ENCODE assay signal across 28 mouse cellular contexts in genomic region chr10:104660298-104660697, GRCm38 (mm10).
A peak's percentile ranks its signal among the peaks of the same experiment; 100 is the strongest.
DNase-seq lines count a peak whose midpoint lies in the region; ATAC-seq lines count a peak whose summit lies in the region.
"Had no signal": no experiment of that assay in that cellular context is flagged by ENCODE, and none has a peak within 500 bp of the region (broad histone marks: within the 10 kb centered on the region; RNA-seq: fewer than 3 reads in every experiment).

No protein-coding gene starts in this region.

- no peak overlapping the region for H3K9ac ChIP-seq in hindbrain, embryonic 13.5 days
- H3K9ac ChIP-seq in hindbrain, embryonic 12.5 days: no peak overlapping the region
- no peak overlapping the region for H3K9ac ChIP-seq in neural tube, embryonic 12.5 days
- H3K9ac ChIP-seq in neural tube, embryonic 13.5 days: no peak overlapping the region
- H3K9ac ChIP-seq: embryonic facial prominence, embryonic 13.5 days; forebrain, embryonic 13.5 days; limb, embryonic 12.5 days; liver, embryonic 12.5 days; midbrain, embryonic 13.5 days had no signal

- DNase-seq in neural tube, embryonic 10.5 days (ENCODE audit: extremely low spot score, low spot score): no peak
- peak; percentile 39 for DNase-seq in embryonic facial prominence, embryonic 10.5 days (ENCODE audit: low spot score)
- no peak for DNase-seq in frontal cortex, postnatal 10 days (ENCODE audit: low spot score in 2 of 2)
- DNase-seq: cerebellum, adult 11-12 months; cerebellum, postnatal 25 days; gastrocnemius, postnatal 10 days; heart, postnatal 4 days; kidney, adult 2 months; lung, adult 18-20 months; lung, postnatal 10 days; right cerebral cortex, adult 18-20 months; thymus, adult 18-20 months; thymus, postnatal 4 days had no signal

- H3K27ac ChIP-seq in hindbrain, embryonic 13.5 days: no peak overlapping the region
- H3K27ac ChIP-seq in hindbrain, embryonic 12.5 days: no peak overlapping the region
- H3K27ac ChIP-seq in neural tube, embryonic 12.5 days: no peak overlapping the region
- no peak overlapping the region for H3K27ac ChIP-seq in embryonic facial prominence, embryonic 10.5 days (replicated peaks)
- H3K27ac ChIP-seq in neural tube, embryonic 13.5 days (replicated peaks): no peak overlapping the region
- H3K27ac ChIP-seq: embryonic facial prominence, embryonic 13.5 days; forebrain, embryonic 13.5 days; heart, embryonic 10.5 days; kidney, postnatal 0 days; limb, embryonic 12.5 days; liver, embryonic 12.5 days; midbrain, embryonic 13.5 days had no signal

- H3K4me3 ChIP-seq in hindbrain, embryonic 13.5 days: no peak overlapping the region
- H3K4me3 ChIP-seq in hindbrain, embryonic 12.5 days: no peak overlapping the region
- no peak overlapping the region for H3K4me3 ChIP-seq in neural tube, embryonic 12.5 days
- H3K4me3 ChIP-seq in embryonic facial prominence, embryonic 10.5 days: no peak overlapping the region
- H3K4me3 ChIP-seq in neural tube, embryonic 13.5 days: no peak overlapping the region
- H3K4me3 ChIP-seq: embryonic facial prominence, embryonic 13.5 days; forebrain, embryonic 13.5 days; heart, embryonic 10.5 days; limb, embryonic 12.5 days; liver, embryonic 12.5 days; midbrain, embryonic 13.5 days; myocyte had no signal

- peaks cover 8% of the 10 kb centered on the region for H3K4me1 ChIP-seq in hindbrain, embryonic 13.5 days (replicated peaks)
- H3K4me1 ChIP-seq in hindbrain, embryonic 12.5 days: peaks cover 6% of the 10 kb centered on the region
- H3K4me1 ChIP-seq in neural tube, embryonic 12.5 days: no peaks in the 10 kb centered on the region; the same call in 1 of the 2 replicates
- no peaks in the 10 kb centered on the region for H3K4me1 ChIP-seq in embryonic facial prominence, embryonic 10.5 days
- peaks cover 13% of the 10 kb centered on the region for H3K4me1 ChIP-seq in neural tube, embryonic 13.5 days (replicated peaks)
- H3K4me1 ChIP-seq: embryonic facial prominence, embryonic 13.5 days; heart, embryonic 10.5 days; limb, embryonic 12.5 days; liver, embryonic 12.5 days had no signal

- H3K9me3 ChIP-seq in hindbrain, embryonic 13.5 days: no peaks in the 10 kb centered on the region
- H3K9me3 ChIP-seq in hindbrain, embryonic 12.5 days (replicated peaks): no peaks in the 10 kb centered on the region
- H3K9me3 ChIP-seq in neural tube, embryonic 12.5 days: no peaks in the 10 kb centered on the region
- H3K9me3 ChIP-seq in embryonic facial prominence, embryonic 10.5 days: no peaks in the 10 kb centered on the region
- 0 out of 2 replicates have a peak, but pooled peaks cover 3% of the 10 kb centered on the region for H3K9me3 ChIP-seq in neural tube, embryonic 13.5 days
- H3K9me3 ChIP-seq: embryonic facial prominence, embryonic 13.5 days; forebrain, embryonic 13.5 days; heart, embryonic 10.5 days; limb, embryonic 12.5 days; liver, embryonic 12.5 days; midbrain, embryonic 13.5 days had no signal

- no peaks in the 10 kb centered on the region for H3K36me3 ChIP-seq in hindbrain, embryonic 13.5 days
- no peaks in the 10 kb centered on the region for H3K36me3 ChIP-seq in hindbrain, embryonic 12.5 days
- H3K36me3 ChIP-seq in neural tube, embryonic 12.5 days: no peaks in the 10 kb centered on the region
- H3K36me3 ChIP-seq in embryonic facial prominence, embryonic 10.5 days (replicated peaks): no peaks in the 10 kb centered on the region
- no peaks in the 10 kb centered on the region for H3K36me3 ChIP-seq in neural tube, embryonic 13.5 days
- H3K36me3 ChIP-seq: embryonic facial prominence, embryonic 13.5 days; heart, embryonic 10.5 days; limb, embryonic 12.5 days; liver, embryonic 12.5 days; midbrain, embryonic 13.5 days had no signal

- H3K27me3 ChIP-seq in hindbrain, embryonic 13.5 days: no peaks in the 10 kb centered on the region
- no peaks in the 10 kb centered on the region for H3K27me3 ChIP-seq in hindbrain, embryonic 12.5 days
- no peaks in the 10 kb centered on the region for H3K27me3 ChIP-seq in neural tube, embryonic 12.5 days (replicated peaks)
- no peaks in the 10 kb centered on the region for H3K27me3 ChIP-seq in embryonic facial prominence, embryonic 10.5 days (replicated peaks; ENCODE audit: low read depth, poor library complexity, severe bottlenecking)
- H3K27me3 ChIP-seq in neural tube, embryonic 13.5 days: no peaks in the 10 kb centered on the region
- H3K27me3 ChIP-seq: embryonic facial prominence, embryonic 13.5 days; forebrain, embryonic 13.5 days; limb, embryonic 12.5 days; liver, embryonic 12.5 days; midbrain, embryonic 13.5 days; Patski had no signal

- WGBS in hindbrain, embryonic 13.5 days: 54% methylated on average over 7 of the region's 7 CpGs
- 59% methylated on average over 7 of the region's 7 CpGs for WGBS in hindbrain, embryonic 12.5 days
- 51% methylated on average over 7 of the region's 7 CpGs for WGBS in neural tube, embryonic 12.5 days
- 57% methylated on average over 7 of the region's 7 CpGs for WGBS in embryonic facial prominence, embryonic 10.5 days
- 29% methylated on average over 7 of the region's 7 CpGs for WGBS in neural tube, embryonic 13.5 days

- H3K4me2 ChIP-seq in hindbrain, embryonic 13.5 days: no peak overlapping the region
- H3K4me2 ChIP-seq in hindbrain, embryonic 12.5 days (replicated peaks): no peak overlapping the region
- H3K4me2 ChIP-seq in neural tube, embryonic 12.5 days (replicated peaks): no peak overlapping the region
- no peak overlapping the region for H3K4me2 ChIP-seq in neural tube, embryonic 13.5 days
- H3K4me2 ChIP-seq: embryonic facial prominence, embryonic 13.5 days; forebrain, embryonic 13.5 days; limb, embryonic 12.5 days; liver, embryonic 12.5 days; midbrain, embryonic 13.5 days had no signal

- ATAC-seq in hindbrain, embryonic 13.5 days (ENCODE audit: low FRiP score): peak; percentile 56; the same call in 1 of the 2 replicates
- no peak for ATAC-seq in hindbrain, embryonic 12.5 days (ENCODE audit: low FRiP score)
- ATAC-seq in neural tube, embryonic 12.5 days (ENCODE audit: low FRiP score, low read depth): peak; percentile 23; the same call in 1 of the 2 replicates
- ATAC-seq in neural tube, embryonic 13.5 days (ENCODE audit: low read depth): peak; percentile 55; the same call in 1 of the 2 replicates
- ATAC-seq in CD4-positive, CD25-positive, alpha-beta regulatory T cell, adult 4 months: no peak
- ATAC-seq: forebrain, embryonic 13.5 days; inflammation-experienced regulatory T-cells, adult 6 months; liver, embryonic 12.5 days; midbrain, embryonic 13.5 days; Patski had no signal

Comparison
In these comparisons a context has a peak if more than half of its experiments do, and no peak if none do; other contexts are left out.
1. ATAC-seq: peak in hindbrain, embryonic 13.5 days (single experiment), neural tube, embryonic 12.5 days (single experiment) and neural tube, embryonic 13.5 days (single experiment); none in hindbrain, embryonic 12.5 days (single experiment) and CD4-positive, CD25-positive, alpha-beta regulatory T cell, adult 4 months (single experiment).